Mouse (Mus musculus) spleen, adult 12 weeks (tissue): Measurements from ENCODE around the gene Dad1.

Experiments
- DNase-seq: peaks from one replicate; pipeline ENCODE4 v3.0.0; 2022; ENCODE audit warnings: low spot score

Dad1 gene

GRCm38 (mm10) chr14:54224484-54225467 lies 29.1 kb downstream of the Dad1 start:
- DNase-seq = no peak

- no peak for DNase-seq
These were observed 29.9 kb downstream of the Dad1 start for GRCm38 (mm10) chr14:54224064-54224417.

GRCm38 (mm10) chr14:54223315-54224063 lies 30.4 kb downstream of the Dad1 start:
- DNase-seq = no peak

GRCm38 (mm10) chr14:54222289-54222727 lies 31.6 kb downstream of the Dad1 start:
- no peak for DNase-seq

GRCm38 (mm10) chr14:54221641-54222040 lies 32.3 kb downstream of the Dad1 start:
- DNase-seq = no peak

GRCm38 (mm10) chr14:54220726-54221494 lies 33.0 kb downstream of the Dad1 start:
- no peak for DNase-seq

GRCm38 (mm10) chr14:54219849-54220248 lies 34.1 kb downstream of the Dad1 start:
- no peak for DNase-seq

- DNase-seq = no peak
These were observed 34.6 kb downstream of the Dad1 start for GRCm38 (mm10) chr14:54219256-54219655.

GRCm38 (mm10) chr14:54218721-54219120 lies 35.2 kb downstream of the Dad1 start:
- DNase-seq = no peak

- DNase-seq = no peak
These were observed 35.7 kb downstream of the Dad1 start for GRCm38 (mm10) chr14:54218233-54218632.

- DNase-seq = no peak
These were observed 37.8 kb downstream of the Dad1 start for GRCm38 (mm10) chr14:54216126-54216525.

GRCm38 (mm10) chr14:54214901-54215300 lies 39.0 kb downstream of the Dad1 start:
- DNase-seq = no peak

GRCm38 (mm10) chr14:54214477-54214876 lies 39.4 kb downstream of the Dad1 start:
- DNase-seq = no peak

GRCm38 (mm10) chr14:54213734-54214133 lies 40.2 kb downstream of the Dad1 start:
- DNase-seq = no peak

GRCm38 (mm10) chr14:54211755-54212154 lies 42.1 kb downstream of the Dad1 start:
- DNase-seq = no peak

- no peak for DNase-seq
These were observed 42.7 kb downstream of the Dad1 start for GRCm38 (mm10) chr14:54211199-54211598.

GRCm38 (mm10) chr14:54210401-54210800 lies 43.5 kb downstream of the Dad1 start:
- no peak for DNase-seq

- DNase-seq = no peak
These were observed 44.0 kb downstream of the Dad1 start for GRCm38 (mm10) chr14:54209932-54210331.

GRCm38 (mm10) chr14:54208741-54209140 lies 45.2 kb downstream of the Dad1 start:
- DNase-seq = no peak

GRCm38 (mm10) chr14:54207924-54208323 lies 46.0 kb downstream of the Dad1 start:
- DNase-seq = no peak

GRCm38 (mm10) chr14:54206750-54207550 lies 47.0 kb downstream of the Dad1 start:
- no peak for DNase-seq
